Mouse (Mus musculus) heart, embryonic 15.5 days (tissue): ENCODE results near the gene Syvn1. TPM values are rescaled to one million over a fixed set of nuclear protein-coding genes. Genes with fewer than 3 reads are reported as not detected.

Source experiments
- ATAC-seq: fragments of 200-750 bp; cut with Nextera tagmentation; replicated peaks from 2 replicates; pipeline ENCODE4 v1.8.0; 2017; ENCODE audit warnings: low read depth, moderate TSS enrichment; ENCODE audit not compliant: insufficient number of reproducible peaks, insufficient read depth, low FRiP score
- H3K27ac ChIP-seq: fragments of 300-500 bp; sonication (generic); 2 replicates; pipeline ENCODE4 v1.5.1; 2015; ENCODE audit warnings: mild to moderate bottlenecking, inconsistent platforms
- H3K27me3 ChIP-seq: fragments of 300-500 bp; sonication (generic); 2 replicates; pipeline ENCODE4 v1.6.1; 2015; ENCODE audit warnings: inconsistent platforms
- H3K36me3 ChIP-seq: fragments of 300-500 bp; sonication (generic); 2 replicates; pipeline ENCODE4 v1.6.1; 2015; ENCODE audit warnings: mild to moderate bottlenecking, inconsistent platforms
- H3K4me1 ChIP-seq: fragments of 300-500 bp; sonication (generic); replicated peaks from 2 replicates; pipeline ENCODE4 v1.6.1; 2015; ENCODE audit warnings: inconsistent platforms
- H3K4me2 ChIP-seq: fragments of 300-500 bp; sonication (generic); 2 replicates; pipeline ENCODE4 v1.6.1; 2015; ENCODE audit warnings: inconsistent platforms, mild to moderate bottlenecking, moderate library complexity
- H3K4me3 ChIP-seq: fragments of 300-500 bp; sonication (generic); 2 replicates; pipeline ENCODE4 v1.5.1; 2015; ENCODE audit warnings: mild to moderate bottlenecking, inconsistent platforms
- H3K9ac ChIP-seq: fragments of 300-500 bp; sonication (generic); 2 replicates; pipeline ENCODE4 v1.6.1; 2015; ENCODE audit warnings: mild to moderate bottlenecking, inconsistent platforms
- H3K9me3 ChIP-seq: fragments of 300-500 bp; sonication (generic); replicated peaks from 2 replicates; pipeline ENCODE4 v1.6.1; 2016; ENCODE audit warnings: inconsistent platforms
- WGBS: fragments of 180-500 bp; shearing (Covaris S2); methylation state at CpG from one replicate; pipeline ENCODE4 v1.1.7; 2015; ENCODE audit warnings: mixed read lengths; 5-methylcytosine and 5-hydroxymethylcytosine counted together
- polyA plus RNA-seq: library from polyadenylated mRNA; unstranded; fragments of >200 nt; fragmentation: Nextera tagmentation; extraction: Ambion mirVana; gene quantifications from 2 replicates; pipeline ENCODE4 v1.2.1, GENCODE M21; 2015

Syvn1 gene
- polyA plus RNA-seq, 1 experiment from 2014 or later: 14.5 TPM

- ATAC-seq: no peak
- Histone ChIP-seq H3K4me2 (no peak overlapping the region), H3K27ac (no peak overlapping the region), H3K9ac (no peak overlapping the region), H3K27me3 (0 out of 2 replicates have a peak, but pooled peaks cover 4% of the 10 kb centered on the region), H3K9me3 (no peaks in the 10 kb centered on the region), H3K4me3 (no peak overlapping the region), H3K4me1 (peaks cover 19% of the 10 kb centered on the region), H3K36me3 (no peaks in the 10 kb centered on the region)
- WGBS: 30% methylated on average over 15 of the region's 15 CpGs
These were observed 28.0 kb upstream of the Syvn1 start for GRCm38 (mm10) chr19:6018142-6019089.

- H3K27ac ChIP-seq: no peak overlapping the region
- 43% methylated on average over 3 of the region's 3 CpGs for WGBS
- H3K36me3 ChIP-seq: no peaks in the 10 kb centered on the region
- H3K4me2 ChIP-seq: no peak overlapping the region
- H3K9me3 ChIP-seq: no peaks in the 10 kb centered on the region
- ATAC-seq: no peak
- H3K4me1 ChIP-seq: peaks cover 10% of the 10 kb centered on the region
- H3K27me3 ChIP-seq: no peaks in the 10 kb centered on the region
- no peak overlapping the region for H3K9ac ChIP-seq
- no peak overlapping the region for H3K4me3 ChIP-seq
These were observed 26.1 kb upstream of the Syvn1 start for GRCm38 (mm10) chr19:6020276-6020675.

GRCm38 (mm10) chr19:6023059-6023458 lies 23.3 kb upstream of the Syvn1 start:
- H3K9ac ChIP-seq: no peak overlapping the region
- H3K27ac ChIP-seq: no peak overlapping the region
- no peaks in the 10 kb centered on the region for H3K36me3 ChIP-seq
- H3K4me2 ChIP-seq: no peak overlapping the region
- no peaks in the 10 kb centered on the region for H3K9me3 ChIP-seq
- H3K4me3 ChIP-seq: no peak overlapping the region
- ATAC-seq: no peak
- H3K27me3 ChIP-seq: no peaks in the 10 kb centered on the region
- WGBS: 48% methylated on average over 8 of the region's 8 CpGs
- H3K4me1 ChIP-seq: no peaks in the 10 kb centered on the region

- Histone ChIP-seq H3K4me3 (no peak overlapping the region), H3K9me3 (no peaks in the 10 kb centered on the region)
- ATAC-seq: no peak
These were observed 22.4 kb upstream of the Syvn1 start for GRCm38 (mm10) chr19:6023930-6024329.

GRCm38 (mm10) chr19:6028991-6029390 lies 17.4 kb upstream of the Syvn1 start:
- no peak for ATAC-seq
- Histone ChIP-seq H3K4me2 (no peak overlapping the region), H3K4me3 (no peak overlapping the region), H3K27me3 (no peaks in the 10 kb centered on the region), H3K36me3 (no peaks in the 10 kb centered on the region), H3K9me3 (no peaks in the 10 kb centered on the region), H3K9ac (no peak overlapping the region), H3K27ac (no peak overlapping the region), H3K4me1 (no peaks in the 10 kb centered on the region)
- WGBS: 71% methylated on average over 6 of the region's 6 CpGs

More at GRCm38 (mm10) chr19:6023930-6024329, 22.4 kb upstream of the Syvn1 start:
- WGBS: 73% methylated on average over 7 of the region's 7 CpGs
- no peaks in the 10 kb centered on the region for H3K36me3 ChIP-seq
- no peak overlapping the region for H3K9ac ChIP-seq
- no peak overlapping the region for H3K27ac ChIP-seq
- no peaks in the 10 kb centered on the region for H3K27me3 ChIP-seq
- H3K4me1 ChIP-seq: no peaks in the 10 kb centered on the region
- H3K4me2 ChIP-seq: no peak overlapping the region

GRCm38 (mm10) chr19:6029426-6029825 lies 16.9 kb upstream of the Syvn1 start:
- no peak overlapping the region for H3K4me2 ChIP-seq
- ATAC-seq: no peak
- no peak overlapping the region for H3K4me3 ChIP-seq
- H3K27me3 ChIP-seq: no peaks in the 10 kb centered on the region
- no peak overlapping the region for H3K9ac ChIP-seq
- 67% methylated on average over 9 of the region's 9 CpGs for WGBS
- no peaks in the 10 kb centered on the region for H3K4me1 ChIP-seq
- H3K9me3 ChIP-seq: no peaks in the 10 kb centered on the region
- no peak overlapping the region for H3K27ac ChIP-seq
- H3K36me3 ChIP-seq: no peaks in the 10 kb centered on the region

GRCm38 (mm10) chr19:6030520-6031280 lies 15.7 kb upstream of the Syvn1 start:
- no peaks in the 10 kb centered on the region for H3K36me3 ChIP-seq
- H3K4me3 ChIP-seq: no peak overlapping the region
- no peaks in the 10 kb centered on the region for H3K9me3 ChIP-seq
- H3K27me3 ChIP-seq: no peaks in the 10 kb centered on the region
- ATAC-seq: no peak
- H3K4me1 ChIP-seq: no peaks in the 10 kb centered on the region
- H3K4me2 ChIP-seq: no peak overlapping the region
- no peak overlapping the region for H3K9ac ChIP-seq
- no peak overlapping the region for H3K27ac ChIP-seq
- WGBS: 58% methylated on average over 13 of the region's 14 CpGs

- 63% methylated on average over 9 of the region's 9 CpGs for whole genome bisulfite sequencing
- Histone ChIP-seq H3K27ac (no peak overlapping the region), H3K27me3 (no peaks in the 10 kb centered on the region), H3K9me3 (no peaks in the 10 kb centered on the region), H3K4me2 (no peak overlapping the region), H3K4me3 (no peak overlapping the region), H3K4me1 (no peaks in the 10 kb centered on the region), H3K36me3 (no peaks in the 10 kb centered on the region), H3K9ac (no peak overlapping the region)
- no peak for ATAC-seq
These were observed 10.3 kb upstream of the Syvn1 start for GRCm38 (mm10) chr19:6035966-6036585.

GRCm38 (mm10) chr19:6037695-6038094 lies 8.7 kb upstream of the Syvn1 start:
- Histone ChIP-seq H3K9me3 (no peaks in the 10 kb centered on the region), H3K27me3 (no peaks in the 10 kb centered on the region), H3K9ac (no peak overlapping the region), H3K4me2 (no peak overlapping the region), H3K4me1 (no peaks in the 10 kb centered on the region), H3K4me3 (no peak overlapping the region), H3K36me3 (no peaks in the 10 kb centered on the region), H3K27ac (no peak overlapping the region)
- ATAC-seq: no peak

GRCm38 (mm10) chr19:6038326-6038725 lies 8.1 kb upstream of the Syvn1 start:
- H3K4me3 ChIP-seq: no peak overlapping the region
- no peaks in the 10 kb centered on the region for H3K36me3 ChIP-seq
- no peak for ATAC-seq
- no peak overlapping the region for H3K4me2 ChIP-seq
- no peak overlapping the region for H3K27ac ChIP-seq
- WGBS: 69% methylated on average over 7 of the region's 7 CpGs
- H3K9ac ChIP-seq: no peak overlapping the region
- no peaks in the 10 kb centered on the region for H3K9me3 ChIP-seq
- H3K4me1 ChIP-seq: no peaks in the 10 kb centered on the region
- no peaks in the 10 kb centered on the region for H3K27me3 ChIP-seq

- no peak overlapping the region for H3K4me2 ChIP-seq
- no peaks in the 10 kb centered on the region for H3K36me3 ChIP-seq
- H3K4me1 ChIP-seq: peaks cover under 1% of the 10 kb centered on the region
- H3K27ac ChIP-seq: no peak overlapping the region
- no peak overlapping the region for H3K9ac ChIP-seq
- no peaks in the 10 kb centered on the region for H3K27me3 ChIP-seq
- no peak overlapping the region for H3K4me3 ChIP-seq
- ATAC-seq: no peak
- H3K9me3 ChIP-seq: no peaks in the 10 kb centered on the region
These were observed 6.4 kb upstream of the Syvn1 start for GRCm38 (mm10) chr19:6040002-6040401.
